Mouse (Mus musculus) ES-E14 (cell line): ENCODE measurements at regions not wholly inside any gene's neighbourhood (a gene's known extent, or its start where the extent isn't known, plus 50 kb on each side); places are given as distances from the start of the nearest gene placed in this dataset.

Experiments
- CHD2 ChIP-seq: IDR thresholded peaks from 2 replicates; pipeline ENCODE4 v1.6.1; 2014; ENCODE audit warnings: mild to moderate bottlenecking, low read depth, low read length, inconsistent platforms
- HCFC1 ChIP-seq: IDR thresholded peaks from 2 replicates; pipeline ENCODE4 v1.6.1; 2012; ENCODE audit warnings: low read length, inconsistent platforms, borderline replicate concordance; ENCODE audit not compliant: insufficient read depth
- MAFK ChIP-seq: IDR thresholded peaks from 2 replicates; pipeline ENCODE4 v1.6.1; 2014; ENCODE audit warnings: mild to moderate bottlenecking, low read depth, low read length, inconsistent platforms; ENCODE audit not compliant: insufficient read depth
- ZNF384 ChIP-seq: IDR thresholded peaks from 2 replicates; pipeline ENCODE4 v1.6.1; 2012; ENCODE audit warnings: low read depth, low read length, inconsistent platforms

DNA sequence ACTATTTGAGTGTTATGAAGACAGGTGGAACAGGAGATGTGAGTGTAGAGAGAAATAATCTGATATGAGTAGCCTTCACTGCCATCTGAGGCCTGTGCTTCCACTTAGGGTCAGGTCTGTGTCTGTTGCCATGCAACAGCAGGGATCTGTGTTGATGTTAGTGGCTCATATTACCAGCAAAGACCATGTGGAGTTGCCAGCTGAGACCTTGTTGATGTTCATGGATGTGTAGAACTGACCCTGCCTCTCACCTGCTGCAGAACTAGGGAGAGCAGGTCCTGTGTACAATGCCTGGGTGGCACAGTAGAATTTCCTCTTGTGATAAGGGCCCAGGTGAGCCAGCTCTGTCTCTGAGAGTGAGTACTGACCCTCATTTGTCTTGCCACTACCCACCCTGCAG, 72.2 kb upstream of the Kcnh8 start:
- TF ChIP-seq HCFC1: no peak
- TF ChIP-seq CHD2: no peak
- TF ChIP-seq MAFK: no peak
- TF ChIP-seq ZNF384: no peak
